Mouse (Mus musculus) heart, embryonic 11.5 days (tissue): ENCODE data around the gene Myd88. TPM values are rescaled to one million over a fixed set of nuclear protein-coding genes. Genes with fewer than 3 reads are reported as not detected.

Source experiments
- ATAC-seq: fragments of 200-750 bp; cut with Nextera tagmentation; replicated peaks from 2 replicates; pipeline ENCODE4 v1.8.0; 2017; ENCODE audit warnings: moderate library complexity; ENCODE audit not compliant: insufficient number of reproducible peaks, low FRiP score, low TSS enrichment
- H3K27ac ChIP-seq: fragments of 300-500 bp; sonication (generic); 2 replicates; pipeline ENCODE4 v1.5.1; 2014; ENCODE audit warnings: mild to moderate bottlenecking, low read depth, low read length
- H3K27me3 ChIP-seq: fragments of 300-500 bp; sonication (generic); 2 replicates; pipeline ENCODE4 v1.6.1; 2014; ENCODE audit warnings: mild to moderate bottlenecking, low read length, mixed read lengths; ENCODE audit not compliant: control insufficient read depth, insufficient read depth
- H3K36me3 ChIP-seq: fragments of 300-500 bp; sonication (generic); 2 replicates; pipeline ENCODE4 v1.6.1; 2014; ENCODE audit warnings: mild to moderate bottlenecking, low read length, moderate library complexity, mixed read lengths; ENCODE audit not compliant: control insufficient read depth, insufficient read depth
- H3K4me1 ChIP-seq: fragments of 300-500 bp; sonication (generic); 2 replicates; pipeline ENCODE4 v1.6.1; 2014; ENCODE audit warnings: low read length; ENCODE audit not compliant: control insufficient read depth, insufficient read depth
- H3K4me2 ChIP-seq: fragments of 300-500 bp; sonication (generic); 2 replicates; pipeline ENCODE4 v1.6.1; 2014; ENCODE audit warnings: mild to moderate bottlenecking, moderate library complexity
- H3K4me3 ChIP-seq: fragments of 300-500 bp; sonication (generic); 2 replicates; pipeline ENCODE4 v1.5.1; 2014; ENCODE audit warnings: low read depth, low read length
- H3K9ac ChIP-seq: fragments of 300-500 bp; sonication (generic); 2 replicates; pipeline ENCODE4 v1.6.1; 2014; ENCODE audit warnings: mild to moderate bottlenecking, low read depth, low read length, moderate library complexity
- H3K9me3 ChIP-seq: fragments of 300-500 bp; sonication (generic); replicated peaks from 2 replicates; pipeline ENCODE4 v1.6.1; 2016; ENCODE audit warnings: low read length; ENCODE audit not compliant: control insufficient read depth
- WGBS: fragments of 180-500 bp; shearing (Covaris S2); extraction: QIAGEN DNeasy Blood & Tissue Kit; methylation state at CpG from one replicate; pipeline ENCODE4 v1.1.7; 2014; ENCODE audit not compliant: insufficient replicate concordance; 5-methylcytosine and 5-hydroxymethylcytosine counted together
- polyA plus RNA-seq: library from polyadenylated mRNA; unstranded; fragments of >200 nt; fragmentation: Nextera tagmentation; extraction: Ambion mirVana; gene quantifications from 2 replicates; pipeline ENCODE4 v1.2.1, GENCODE M21; 2014

Myd88 gene
- polyA plus RNA-seq, 1 experiment from 2014 or later, result 12.5 TPM

- ATAC-seq, result no peak
- Histone ChIP-seq H3K4me3 (no peak overlapping the region), H3K9me3 (no peaks in the 10 kb centered on the region), H3K4me1 (peaks cover 13% of the 10 kb centered on the region), H3K4me2 (no peak overlapping the region), H3K36me3 (no peaks in the 10 kb centered on the region), H3K9ac (no peak overlapping the region), H3K27me3 (no peaks in the 10 kb centered on the region), H3K27ac (no peak overlapping the region)
- 91% methylated on average over 3 of the region's 3 CpGs for WGBS
Measured at GRCm38 (mm10) chr9:119338350-119338749, 2.9 kb downstream of the Myd88 start.

GRCm38 (mm10) chr9:119337842-119338241, 3.4 kb downstream of the Myd88 start:
- no peaks in the 10 kb centered on the region for H3K36me3 ChIP-seq
- H3K27ac ChIP-seq, result no peak overlapping the region
- H3K9ac ChIP-seq, result no peak overlapping the region
- no peak overlapping the region for H3K4me2 ChIP-seq
- no peaks in the 10 kb centered on the region for H3K9me3 ChIP-seq
- H3K4me1 ChIP-seq, result peaks cover 13% of the 10 kb centered on the region
- no peaks in the 10 kb centered on the region for H3K27me3 ChIP-seq
- no peak overlapping the region for H3K4me3 ChIP-seq
- ATAC-seq, result no peak
- WGBS, result 90% methylated on average over 14 of the region's 14 CpGs

- Histone ChIP-seq H3K4me2 (no peak overlapping the region), H3K4me1 (0 out of 2 replicates have a peak, but pooled peaks cover 6% of the 10 kb centered on the region), H3K9me3 (no peaks in the 10 kb centered on the region), H3K4me3 (no peak overlapping the region), H3K27ac (no peak overlapping the region), H3K9ac (no peak overlapping the region), H3K27me3 (no peaks in the 10 kb centered on the region), H3K36me3 (no peaks in the 10 kb centered on the region)
- 80% methylated on average over 4 of the region's 4 CpGs for WGBS
- ATAC-seq, result no peak
Measured at GRCm38 (mm10) chr9:119335571-119335970, 5.6 kb downstream of the Myd88 start.

GRCm38 (mm10) chr9:119334834-119335233, 6.4 kb downstream of the Myd88 start:
- ATAC-seq, result no peak
- H3K4me2 ChIP-seq, result no peak overlapping the region

GRCm38 (mm10) chr9:119334324-119334723, 6.9 kb downstream of the Myd88 start:
- H3K4me1 ChIP-seq, result 0 out of 2 replicates have a peak, but pooled peaks cover 5% of the 10 kb centered on the region
- no peaks in the 10 kb centered on the region for H3K9me3 ChIP-seq
- ATAC-seq, result no peak
- WGBS, result 53% methylated on average over 10 of the region's 10 CpGs
- H3K36me3 ChIP-seq, result no peaks in the 10 kb centered on the region
- 0 out of 2 replicates have a peak overlapping the region, but pooled peaks have one; percentile 25 for H3K27ac ChIP-seq
- no peaks in the 10 kb centered on the region for H3K27me3 ChIP-seq
- H3K4me2 ChIP-seq, result no peak overlapping the region
- no peak overlapping the region for H3K9ac ChIP-seq
- H3K4me3 ChIP-seq, result no peak overlapping the region

More at GRCm38 (mm10) chr9:119334834-119335233, 6.4 kb downstream of the Myd88 start:
- WGBS, result 84% methylated on average over 2 of the region's 2 CpGs
- Histone ChIP-seq H3K4me1 (0 out of 2 replicates have a peak, but pooled peaks cover 6% of the 10 kb centered on the region), H3K9ac (no peak overlapping the region), H3K4me3 (no peak overlapping the region), H3K27me3 (no peaks in the 10 kb centered on the region), H3K36me3 (no peaks in the 10 kb centered on the region), H3K27ac (no peak overlapping the region), H3K9me3 (no peaks in the 10 kb centered on the region)

GRCm38 (mm10) chr9:119330186-119330963, 10.8 kb downstream of the Myd88 start:
- 80% methylated on average over 15 of the region's 15 CpGs for WGBS

GRCm38 (mm10) chr9:119328488-119328887, 12.7 kb downstream of the Myd88 start:
- H3K9me3 ChIP-seq, result no peaks in the 10 kb centered on the region
- no peaks in the 10 kb centered on the region for H3K36me3 ChIP-seq
- no peaks in the 10 kb centered on the region for H3K27me3 ChIP-seq
- 72% methylated on average over 3 of the region's 3 CpGs for WGBS
- H3K4me1 ChIP-seq, result no peaks in the 10 kb centered on the region
- H3K9ac ChIP-seq, result no peak overlapping the region
- H3K4me3 ChIP-seq, result no peak overlapping the region
- H3K4me2 ChIP-seq, result no peak overlapping the region
- no peak for ATAC-seq
- H3K27ac ChIP-seq, result no peak overlapping the region

More at GRCm38 (mm10) chr9:119330186-119330963, 10.8 kb downstream of the Myd88 start:
- no peak overlapping the region for H3K9ac ChIP-seq
- H3K27me3 ChIP-seq, result no peaks in the 10 kb centered on the region
- H3K27ac ChIP-seq, result no peak overlapping the region
- H3K36me3 ChIP-seq, result no peaks in the 10 kb centered on the region
- no peak for ATAC-seq
- no peak overlapping the region for H3K4me2 ChIP-seq
- no peaks in the 10 kb centered on the region for H3K9me3 ChIP-seq
- H3K4me3 ChIP-seq, result no peak overlapping the region
- H3K4me1 ChIP-seq, result 0 out of 2 replicates have a peak, but pooled peaks cover 2% of the 10 kb centered on the region

- peaks cover 10% of the 10 kb centered on the region; the same call in 1 of the 2 replicates for H3K4me1 ChIP-seq
- H3K9ac ChIP-seq, result no peak overlapping the region
- no peaks in the 10 kb centered on the region for H3K27me3 ChIP-seq
- 59% methylated on average over 1 of the region's 1 CpGs for WGBS
- no peak for ATAC-seq
- no peak overlapping the region for H3K4me3 ChIP-seq
- peak overlapping the region; percentile 92; the same call in 1 of the 2 replicates for H3K4me2 ChIP-seq
- no peak overlapping the region for H3K27ac ChIP-seq
- H3K9me3 ChIP-seq, result no peaks in the 10 kb centered on the region
- H3K36me3 ChIP-seq, result no peaks in the 10 kb centered on the region
Measured at GRCm38 (mm10) chr9:119324130-119324529, 17.1 kb downstream of the Myd88 start.
